Mouse (Mus musculus): ENCODE measurements at regions not wholly inside any gene's neighbourhood (a gene's known extent, or its start where the extent isn't known, plus 50 kb on each side); places are given as distances from the start of the nearest gene placed in this dataset.

- no peak overlapping the region for H3K4me3 ChIP-seq (ENCODE audit: low read depth, low read length)
- ATAC-seq (replicated peaks; ENCODE audit: low FRiP score, low TSS enrichment, low read depth) (no peak), DNase-seq (ENCODE audit: low spot score) (no peak)
- no peaks in the 10 kb centered on the region for H3K9me3 ChIP-seq (ENCODE audit: control insufficient read depth, low read length)
- no peaks in the 10 kb centered on the region for H3K36me3 ChIP-seq (ENCODE audit: control insufficient read depth, insufficient read depth, low read length)
- no peaks in the 10 kb centered on the region; the same call in 1 of the 2 replicates for H3K4me1 ChIP-seq (replicated peaks; ENCODE audit: control insufficient read depth, insufficient read depth, low read length)
- no peak overlapping the region for H3K27ac ChIP-seq (ENCODE audit: low read depth)
- no peaks in the 10 kb centered on the region for H3K27me3 ChIP-seq (replicated peaks; ENCODE audit: control insufficient read depth, insufficient read depth, low read length)
- H3K9ac ChIP-seq (ENCODE audit: low read length) = no peak overlapping the region
- 83% methylated on average over 1 of the region's 1 CpGs for WGBS
- no peak overlapping the region for H3K4me2 ChIP-seq (ENCODE audit: low read length)
Measured at GRCm38 (mm10) chr12:50995664-50996063, 346.8 kb upstream of the Prkd1 start.

GRCm38 (mm10) chr12:50989561-50990325 is 340.8 kb upstream of the Prkd1 start:
- ATAC-seq (replicated peaks; ENCODE audit: low FRiP score, low TSS enrichment, low read depth) = no peak
- WGBS = 61% methylated on average over 12 of the region's 12 CpGs
- Histone ChIP-seq H3K4me3 (ENCODE audit: low read depth, low read length) (no peak overlapping the region), H3K9me3 (ENCODE audit: control insufficient read depth, low read length) (no peaks in the 10 kb centered on the region), H3K36me3 (ENCODE audit: control insufficient read depth, insufficient read depth, low read length) (no peaks in the 10 kb centered on the region), H3K9ac (ENCODE audit: low read length) (no peak overlapping the region), H3K27me3 (replicated peaks; ENCODE audit: control insufficient read depth, insufficient read depth, low read length) (no peaks in the 10 kb centered on the region), H3K4me1 (replicated peaks; ENCODE audit: control insufficient read depth, insufficient read depth, low read length) (no peaks in the 10 kb centered on the region), H3K27ac (ENCODE audit: low read depth) (no peak overlapping the region), H3K4me2 (ENCODE audit: low read length) (no peak overlapping the region)
- DNase-seq (ENCODE audit: low spot score) = no peak

GRCm38 (mm10) chr12:50981318-50981717 is 332.4 kb upstream of the Prkd1 start:
- no peaks in the 10 kb centered on the region for H3K27me3 ChIP-seq (replicated peaks; ENCODE audit: control insufficient read depth, insufficient read depth, low read length)
- no peak overlapping the region for H3K4me3 ChIP-seq (ENCODE audit: low read depth, low read length)
- no peaks in the 10 kb centered on the region for H3K9me3 ChIP-seq (ENCODE audit: control insufficient read depth, low read length)
- 79% methylated on average over 5 of the region's 5 CpGs for WGBS
- no peak overlapping the region for H3K9ac ChIP-seq (ENCODE audit: low read length)
- DNase-seq (ENCODE audit: low spot score) (no peak), ATAC-seq (replicated peaks; ENCODE audit: low FRiP score, low TSS enrichment, low read depth) (no peak; the same call in 1 of the 2 replicates)
- no peaks in the 10 kb centered on the region for H3K4me1 ChIP-seq (replicated peaks; ENCODE audit: control insufficient read depth, insufficient read depth, low read length)
- no peak overlapping the region for H3K27ac ChIP-seq (ENCODE audit: low read depth)
- no peak overlapping the region for H3K4me2 ChIP-seq (ENCODE audit: low read length)
- no peaks in the 10 kb centered on the region for H3K36me3 ChIP-seq (ENCODE audit: control insufficient read depth, insufficient read depth, low read length)

DNA sequence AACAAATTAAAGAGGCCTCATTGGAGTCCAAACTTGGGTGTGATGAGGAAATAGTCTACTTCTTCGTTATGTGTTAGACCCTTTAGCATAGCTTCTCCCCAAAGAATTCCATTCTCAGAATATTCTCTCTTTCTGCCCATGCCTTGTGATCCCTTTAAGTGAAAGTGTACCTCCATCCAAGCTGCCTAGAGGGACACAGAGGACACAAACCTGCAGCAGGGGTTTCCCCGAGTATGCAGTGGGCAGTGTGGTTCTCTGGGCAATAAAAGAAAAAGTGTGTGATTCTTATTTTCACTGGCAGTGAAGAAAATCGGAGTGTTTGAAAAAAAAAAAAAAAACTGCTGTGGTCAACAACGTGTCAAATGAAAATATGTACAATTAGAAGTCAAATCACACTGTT is 331.9 kb upstream of the Prkd1 start:
- H3K27ac ChIP-seq (ENCODE audit: low read depth) = no peak overlapping the region
- 83% methylated on average over 4 of the region's 4 CpGs for WGBS
- H3K4me3 ChIP-seq (ENCODE audit: low read depth, low read length) = no peak overlapping the region
- no peaks in the 10 kb centered on the region for H3K27me3 ChIP-seq (replicated peaks; ENCODE audit: control insufficient read depth, insufficient read depth, low read length)
- no peaks in the 10 kb centered on the region for H3K4me1 ChIP-seq (replicated peaks; ENCODE audit: control insufficient read depth, insufficient read depth, low read length)
- no peak overlapping the region for H3K9ac ChIP-seq (ENCODE audit: low read length)
- DNase-seq (ENCODE audit: low spot score) (no peak), ATAC-seq (replicated peaks; ENCODE audit: low FRiP score, low TSS enrichment, low read depth) (no peak)
- H3K4me2 ChIP-seq (ENCODE audit: low read length) = no peak overlapping the region
- no peaks in the 10 kb centered on the region for H3K36me3 ChIP-seq (ENCODE audit: control insufficient read depth, insufficient read depth, low read length)
- H3K9me3 ChIP-seq (ENCODE audit: control insufficient read depth, low read length) = no peaks in the 10 kb centered on the region

DNA sequence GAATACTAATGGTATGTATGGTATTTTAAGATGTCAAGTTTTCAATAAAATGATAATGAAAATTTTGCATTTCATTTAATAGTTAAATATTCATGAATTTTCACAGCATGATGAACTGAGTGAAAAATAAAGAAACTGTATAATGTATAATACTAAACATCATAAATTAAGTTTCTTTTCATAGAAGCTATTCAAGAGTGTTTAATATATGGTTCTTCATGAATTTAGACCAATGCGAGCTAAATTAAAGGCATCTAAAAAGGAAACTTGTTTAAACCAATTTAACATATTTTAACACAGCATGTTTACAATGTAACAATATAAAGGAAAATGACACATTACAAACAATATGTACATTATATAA is 321.8 kb upstream of the Prkd1 start:
- no peak overlapping the region for H3K9ac ChIP-seq (ENCODE audit: low read length)
- no peak for ATAC-seq (replicated peaks; ENCODE audit: low FRiP score, low TSS enrichment, low read depth)
- no peak for DNase-seq (ENCODE audit: low spot score)
- WGBS = 93% methylated on average over 1 of the region's 1 CpGs
- H3K4me2 ChIP-seq (ENCODE audit: low read length) = no peak overlapping the region
- H3K27me3 ChIP-seq (replicated peaks; ENCODE audit: control insufficient read depth, insufficient read depth, low read length) = no peaks in the 10 kb centered on the region
- no peak overlapping the region for H3K27ac ChIP-seq (ENCODE audit: low read depth)
- no peaks in the 10 kb centered on the region for H3K4me1 ChIP-seq (replicated peaks; ENCODE audit: control insufficient read depth, insufficient read depth, low read length)
- H3K9me3 ChIP-seq (ENCODE audit: control insufficient read depth, low read length) = no peaks in the 10 kb centered on the region
- no peaks in the 10 kb centered on the region for H3K36me3 ChIP-seq (ENCODE audit: control insufficient read depth, insufficient read depth, low read length)
- no peak overlapping the region for H3K4me3 ChIP-seq (ENCODE audit: low read depth, low read length)

DNA sequence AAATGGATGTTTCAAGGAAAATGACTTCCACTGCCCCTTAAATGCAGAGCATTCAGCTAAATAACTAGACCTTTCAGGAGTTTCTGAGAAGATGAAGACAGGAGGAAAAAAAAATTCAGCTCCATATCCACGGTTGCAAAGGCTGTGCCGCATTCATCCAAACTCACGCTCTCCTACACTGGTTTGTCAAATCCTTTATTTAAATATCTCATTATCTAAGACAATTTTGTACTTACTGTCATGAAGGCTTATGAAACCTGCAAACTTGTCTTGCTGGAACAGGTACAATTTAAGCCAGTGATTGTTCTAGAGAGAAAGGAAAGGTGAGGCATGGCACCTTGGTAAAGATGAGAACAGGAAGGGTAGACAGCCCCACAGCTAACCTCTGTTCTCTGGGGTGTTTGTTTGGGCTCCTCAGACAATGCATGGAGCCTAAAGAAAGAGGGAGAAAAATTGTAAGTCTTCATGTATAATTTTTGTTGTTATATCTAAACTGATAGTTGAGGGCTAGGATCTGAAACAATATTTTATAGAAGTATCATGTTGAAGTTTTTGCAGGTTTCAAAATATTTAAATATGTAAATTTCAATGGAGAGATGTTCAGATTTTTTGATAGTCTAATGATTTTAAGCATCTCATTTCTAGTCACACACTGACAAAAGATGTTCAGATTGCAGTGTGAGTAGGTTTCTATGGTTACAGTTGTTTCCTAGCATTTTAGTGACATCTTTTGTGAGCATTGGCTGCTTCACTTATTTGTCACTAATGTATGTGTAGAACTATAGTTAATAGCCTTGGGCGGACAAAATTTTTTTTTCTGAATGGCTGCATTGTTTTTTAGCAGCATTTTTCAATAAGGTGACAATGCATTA is 321.2 kb upstream of the Prkd1 start:
- Histone ChIP-seq H3K4me1 (replicated peaks; ENCODE audit: control insufficient read depth, insufficient read depth, low read length) (no peaks in the 10 kb centered on the region), H3K36me3 (ENCODE audit: control insufficient read depth, insufficient read depth, low read length) (no peaks in the 10 kb centered on the region), H3K9me3 (ENCODE audit: control insufficient read depth, low read length) (no peaks in the 10 kb centered on the region), H3K4me3 (ENCODE audit: low read depth, low read length) (no peak overlapping the region), H3K9ac (ENCODE audit: low read length) (no peak overlapping the region), H3K27me3 (replicated peaks; ENCODE audit: control insufficient read depth, insufficient read depth, low read length) (no peaks in the 10 kb centered on the region), H3K27ac (ENCODE audit: low read depth) (no peak overlapping the region), H3K4me2 (ENCODE audit: low read length) (no peak overlapping the region)
- DNase-seq (ENCODE audit: low spot score) (no peak), ATAC-seq (replicated peaks; ENCODE audit: low FRiP score, low TSS enrichment, low read depth) (no peak)
- 88% methylated on average over 4 of the region's 4 CpGs for WGBS

DNA sequence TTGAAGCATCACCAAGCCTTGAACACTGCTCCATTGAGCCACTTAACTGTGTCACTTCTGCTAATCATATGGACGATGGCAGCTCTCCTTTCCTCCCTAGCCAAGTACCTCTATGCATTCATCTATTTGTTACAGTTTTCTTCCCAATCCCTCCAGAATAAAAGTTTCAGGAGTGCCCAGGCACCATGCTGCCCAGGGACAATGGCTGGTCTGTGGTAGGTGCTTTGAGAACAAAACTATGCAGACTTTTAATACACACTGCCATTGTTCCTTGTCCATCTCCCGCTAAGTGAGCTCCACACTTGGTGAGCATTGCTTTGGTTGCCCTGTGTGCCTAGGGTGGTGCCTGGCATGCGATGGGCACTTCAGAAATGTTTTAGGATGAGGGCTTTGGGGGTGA is 320.5 kb upstream of the Prkd1 start:
- Histone ChIP-seq H3K4me2 (ENCODE audit: low read length) (no peak overlapping the region), H3K9ac (ENCODE audit: low read length) (no peak overlapping the region), H3K4me3 (ENCODE audit: low read depth, low read length) (no peak overlapping the region), H3K27ac (ENCODE audit: low read depth) (no peak overlapping the region), H3K36me3 (ENCODE audit: control insufficient read depth, insufficient read depth, low read length) (no peaks in the 10 kb centered on the region), H3K27me3 (replicated peaks; ENCODE audit: control insufficient read depth, insufficient read depth, low read length) (no peaks in the 10 kb centered on the region), H3K9me3 (ENCODE audit: control insufficient read depth, low read length) (no peaks in the 10 kb centered on the region), H3K4me1 (replicated peaks; ENCODE audit: control insufficient read depth, insufficient read depth, low read length) (no peaks in the 10 kb centered on the region)
- ATAC-seq (replicated peaks; ENCODE audit: low FRiP score, low TSS enrichment, low read depth) (no peak), DNase-seq (ENCODE audit: low spot score) (no peak)
- WGBS = 76% methylated on average over 3 of the region's 3 CpGs

DNA sequence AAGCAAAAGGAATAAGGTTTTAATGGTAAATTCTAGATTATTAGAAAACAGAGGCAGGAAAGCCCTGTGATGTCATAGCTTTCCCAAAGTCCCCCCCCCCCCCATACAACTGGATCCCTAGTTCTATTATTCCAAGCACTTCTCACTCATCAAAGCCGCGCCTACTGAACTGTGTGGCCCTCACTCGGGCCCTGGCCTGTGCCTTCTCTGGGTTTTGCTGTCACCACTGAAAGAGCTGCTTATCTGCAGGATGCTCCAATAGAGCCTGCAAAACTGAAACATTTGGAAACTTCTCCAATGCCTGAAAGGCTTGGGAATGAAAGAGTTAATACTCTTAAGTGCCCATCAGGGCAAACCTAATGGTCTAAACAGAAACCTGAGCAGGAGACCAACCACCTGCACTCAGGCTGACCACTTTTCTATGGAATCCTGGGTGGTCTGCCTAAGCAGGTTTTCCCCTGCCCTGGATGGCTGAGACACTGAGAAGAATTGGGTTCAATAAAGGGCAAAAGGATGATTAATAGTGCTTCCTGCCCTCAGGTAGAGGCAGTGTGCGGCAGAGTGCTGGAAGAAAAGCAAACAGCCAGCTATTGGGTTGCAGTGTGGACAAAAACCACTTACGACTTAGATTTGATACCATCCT is 318.4 kb upstream of the Prkd1 start:
- ATAC-seq (replicated peaks; ENCODE audit: low FRiP score, low TSS enrichment, low read depth) (no peak), DNase-seq (ENCODE audit: low spot score) (no peak)
- H3K9me3 ChIP-seq (ENCODE audit: control insufficient read depth, low read length) = no peaks in the 10 kb centered on the region
- no peaks in the 10 kb centered on the region for H3K27me3 ChIP-seq (replicated peaks; ENCODE audit: control insufficient read depth, insufficient read depth, low read length)
- H3K27ac ChIP-seq (ENCODE audit: low read depth) = no peak overlapping the region
- no peak overlapping the region for H3K4me2 ChIP-seq (ENCODE audit: low read length)
- no peaks in the 10 kb centered on the region for H3K36me3 ChIP-seq (ENCODE audit: control insufficient read depth, insufficient read depth, low read length)
- no peaks in the 10 kb centered on the region for H3K4me1 ChIP-seq (replicated peaks; ENCODE audit: control insufficient read depth, insufficient read depth, low read length)
- WGBS = 33% methylated on average over 5 of the region's 5 CpGs
- no peak overlapping the region for H3K4me3 ChIP-seq (ENCODE audit: low read depth, low read length)
- no peak overlapping the region for H3K9ac ChIP-seq (ENCODE audit: low read length)

Data from intestine, embryonic 14.5 days (tissue).